Mouse (Mus musculus) heart, postnatal 4 days (tissue): ENCODE data around the gene Dcxr. TPM values are rescaled to one million over a fixed set of nuclear protein-coding genes. Genes with fewer than 3 reads are reported as not detected.
A peak's percentile ranks its signal among the peaks of the same experiment; 100 is the strongest.

Source experiments
- DNase-seq: peaks from one replicate; pipeline ENCODE4 v3.0.0; 2021
- total RNA-seq, 2 experiments: library from RNA; stranded (reverse); gene quantifications; 2 replicates each; pipeline ENCODE4 v1.2.3; 2021

The Dcxr gene
- total RNA-seq, 2 experiments from 2014 or later, result 3.6 to 4.5 TPM

GRCm38 (mm10) chr11:120729432-120730050 is 2.5 kb upstream of the Dcxr start:
- peak; percentile 37 for DNase-seq

DNA sequence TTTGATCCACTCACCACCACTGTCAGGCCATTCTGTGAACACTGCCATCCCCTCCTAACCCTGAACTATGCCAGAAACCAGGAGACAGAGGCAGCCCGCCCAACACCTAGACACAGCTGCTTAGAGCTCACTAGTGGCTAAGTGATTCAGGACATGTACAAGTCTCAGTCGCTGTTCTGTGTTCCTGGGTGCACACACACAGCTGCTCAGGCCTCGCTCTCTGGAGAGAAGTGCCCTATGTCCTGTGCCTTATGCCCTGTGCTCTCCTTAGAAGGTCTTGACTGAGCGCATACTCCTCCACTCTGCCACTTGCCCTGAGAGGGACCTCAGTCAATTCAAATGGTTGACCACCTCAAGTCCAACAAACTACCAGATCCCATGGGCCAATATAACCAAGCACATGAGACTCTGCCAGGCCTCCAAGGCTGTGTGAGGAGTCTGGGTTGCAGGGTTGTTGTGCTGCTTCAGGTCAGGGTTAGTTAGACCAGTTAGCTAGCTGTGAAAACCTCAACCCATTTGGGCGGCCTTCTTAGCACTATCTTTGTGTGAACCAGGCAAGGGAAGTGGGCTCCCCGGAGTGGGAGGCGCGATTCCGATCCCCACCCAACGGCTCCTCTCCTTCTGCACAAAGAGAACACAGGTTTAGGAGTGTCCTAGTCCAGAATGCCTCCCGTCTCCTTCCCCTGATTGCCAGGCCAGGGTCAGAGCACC is 1.6 kb upstream of the Dcxr start:
- DNase-seq, result no peak

DNA sequence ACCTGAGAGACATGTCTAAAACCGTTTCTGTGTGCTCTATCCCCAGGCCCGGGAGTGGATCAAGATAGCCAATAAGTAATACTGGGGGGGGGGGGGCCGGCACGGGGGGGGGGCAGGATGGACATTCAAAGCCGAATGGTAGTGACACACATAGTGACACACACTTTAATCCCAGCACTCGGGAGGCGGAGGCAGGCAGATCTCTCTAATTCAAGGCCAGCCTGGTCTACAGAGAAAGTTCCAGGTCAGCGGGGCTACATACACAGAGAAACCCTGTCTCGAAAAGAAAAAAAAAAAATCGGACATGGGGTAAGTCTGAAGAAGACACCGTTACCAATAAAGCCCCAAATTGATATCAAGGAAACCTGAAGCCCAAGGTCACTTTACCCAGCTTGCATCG is 483 bp upstream of the Dcxr start:
- DNase-seq, result no peak

GRCm38 (mm10) chr11:120726243-120727168 is 575 bp downstream of the Dcxr start:
- DNase-seq, result no peak

- DNase-seq, result no peak
Observed at GRCm38 (mm10) chr11:120723509-120723908, 3.6 kb downstream of the Dcxr start.

GRCm38 (mm10) chr11:120722761-120723382 is 4.2 kb downstream of the Dcxr start:
- DNase-seq, result no peak

GRCm38 (mm10) chr11:120722067-120722630 is 4.9 kb downstream of the Dcxr start:
- no peak for DNase-seq

DNA sequence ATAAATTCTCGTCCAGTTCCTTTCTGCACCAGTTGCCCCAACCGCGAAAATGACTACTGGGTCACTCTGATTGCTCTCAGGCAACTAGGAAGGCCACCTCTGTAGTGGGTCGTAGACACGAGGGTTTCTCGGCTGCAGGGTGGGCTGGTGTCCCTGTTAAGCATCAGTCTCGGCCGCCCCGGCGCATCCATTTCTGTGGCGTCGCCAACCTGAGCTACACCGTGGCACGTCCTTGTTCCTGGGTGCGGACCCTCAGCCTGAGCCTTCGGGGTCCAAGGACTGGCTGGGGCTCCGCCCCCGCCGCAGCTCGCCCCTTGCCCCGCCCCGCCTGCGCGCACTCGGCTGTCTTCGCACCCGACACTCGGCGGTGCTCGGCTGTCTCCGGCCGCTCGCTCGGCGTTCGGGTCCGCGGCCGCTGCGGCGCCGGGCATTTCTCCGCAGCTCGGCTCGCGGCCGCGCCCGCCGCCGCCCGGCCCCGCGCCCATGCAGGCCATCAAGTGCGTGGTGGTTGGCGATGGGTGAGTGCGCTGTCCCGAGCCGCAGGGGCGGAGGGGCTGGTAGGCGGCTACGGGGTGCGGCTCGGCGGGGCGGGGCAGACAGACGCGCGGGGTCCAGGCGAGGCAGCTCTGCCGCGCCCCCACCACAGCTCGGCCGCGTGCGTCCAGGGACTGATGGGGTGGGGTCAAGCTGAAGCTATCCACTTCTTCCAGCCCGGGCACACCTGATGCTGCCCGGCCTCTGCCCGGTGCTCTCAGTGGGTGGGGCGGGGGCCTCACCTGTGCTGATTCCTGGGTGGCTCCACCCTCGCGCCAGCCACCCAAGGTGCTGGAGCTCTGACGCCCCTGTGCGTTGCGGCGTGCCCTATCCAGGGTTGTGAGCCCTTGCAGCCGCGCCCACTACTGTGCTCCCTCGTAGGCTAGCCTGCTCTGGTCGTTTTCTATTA is 5.7 kb downstream of the Dcxr start, which contains the start of gene Rac3:
TSS of gene Rac3 (plus strand) at position 347 of the 943 bp plus-strand sequence.
- peak; percentile 71 for DNase-seq

DNA sequence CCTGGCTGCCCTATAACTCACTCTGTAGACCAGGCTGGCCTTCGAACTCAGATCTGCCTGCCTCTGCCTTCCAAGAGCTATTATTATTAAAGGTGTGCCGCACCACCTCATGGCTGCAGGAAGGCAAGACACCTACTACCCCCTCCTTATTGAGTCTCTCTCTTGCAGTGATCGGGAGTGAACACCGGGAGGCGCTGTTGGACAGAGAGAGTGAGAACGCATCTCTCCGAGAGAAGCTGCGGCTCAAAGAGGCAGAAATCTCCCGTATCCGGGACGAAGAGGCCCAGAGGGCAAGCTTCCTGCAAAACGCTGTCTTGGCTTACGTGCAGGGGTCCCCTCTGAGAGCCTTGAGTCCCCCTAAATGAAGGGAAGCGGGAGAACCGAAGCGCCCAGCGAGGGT is 6.6 kb downstream of the Dcxr start:
- peak; percentile 96 for DNase-seq

- no peak for DNase-seq
Observed at GRCm38 (mm10) chr11:120719841-120720376, 7.2 kb downstream of the Dcxr start.

DNA sequence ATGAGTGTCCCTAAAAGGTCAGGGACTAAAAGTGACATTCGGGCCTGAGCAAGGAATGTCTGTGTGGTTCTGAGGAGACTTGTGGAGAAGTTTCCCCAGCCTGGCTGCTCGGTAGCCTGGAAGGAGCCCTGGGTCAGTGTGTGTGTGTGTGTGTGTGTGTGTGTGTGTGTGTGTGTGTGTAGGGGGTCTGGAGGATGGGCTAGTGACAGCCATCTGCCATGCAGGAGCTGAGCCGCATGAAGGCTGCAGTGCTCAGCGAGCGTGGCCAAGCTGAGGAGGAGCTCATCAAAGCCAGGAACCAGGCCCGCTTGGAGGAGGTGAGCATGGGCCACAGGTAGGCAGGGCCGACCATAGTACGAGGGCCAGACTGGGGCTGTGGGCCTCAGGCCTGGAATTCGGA is 7.8 kb downstream of the Dcxr start:
- no peak for DNase-seq

DNA sequence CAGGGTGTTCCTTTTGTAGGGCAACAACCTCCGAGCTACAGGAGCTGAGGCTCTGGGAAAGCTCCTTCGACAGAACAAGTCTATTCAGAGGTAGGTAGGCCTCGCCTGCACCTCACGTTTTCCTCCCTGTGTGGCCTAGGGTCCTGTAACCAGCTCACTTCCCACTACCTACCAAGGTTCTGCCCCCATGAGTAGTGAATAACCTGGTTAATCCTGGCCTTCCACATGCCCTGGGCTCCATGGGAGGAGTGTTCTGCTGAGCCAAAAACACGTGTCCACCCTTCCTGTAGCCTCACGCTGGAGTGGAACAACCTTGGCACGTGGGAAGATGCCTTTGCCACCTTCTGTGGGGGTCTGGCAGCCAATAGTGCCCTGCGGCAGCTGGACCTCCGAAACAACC is 11.9 kb downstream of the Dcxr start:
- DNase-seq, result no peak

GRCm38 (mm10) chr11:120714546-120714945 is 12.5 kb downstream of the Dcxr start:
- no peak for DNase-seq

DNA sequence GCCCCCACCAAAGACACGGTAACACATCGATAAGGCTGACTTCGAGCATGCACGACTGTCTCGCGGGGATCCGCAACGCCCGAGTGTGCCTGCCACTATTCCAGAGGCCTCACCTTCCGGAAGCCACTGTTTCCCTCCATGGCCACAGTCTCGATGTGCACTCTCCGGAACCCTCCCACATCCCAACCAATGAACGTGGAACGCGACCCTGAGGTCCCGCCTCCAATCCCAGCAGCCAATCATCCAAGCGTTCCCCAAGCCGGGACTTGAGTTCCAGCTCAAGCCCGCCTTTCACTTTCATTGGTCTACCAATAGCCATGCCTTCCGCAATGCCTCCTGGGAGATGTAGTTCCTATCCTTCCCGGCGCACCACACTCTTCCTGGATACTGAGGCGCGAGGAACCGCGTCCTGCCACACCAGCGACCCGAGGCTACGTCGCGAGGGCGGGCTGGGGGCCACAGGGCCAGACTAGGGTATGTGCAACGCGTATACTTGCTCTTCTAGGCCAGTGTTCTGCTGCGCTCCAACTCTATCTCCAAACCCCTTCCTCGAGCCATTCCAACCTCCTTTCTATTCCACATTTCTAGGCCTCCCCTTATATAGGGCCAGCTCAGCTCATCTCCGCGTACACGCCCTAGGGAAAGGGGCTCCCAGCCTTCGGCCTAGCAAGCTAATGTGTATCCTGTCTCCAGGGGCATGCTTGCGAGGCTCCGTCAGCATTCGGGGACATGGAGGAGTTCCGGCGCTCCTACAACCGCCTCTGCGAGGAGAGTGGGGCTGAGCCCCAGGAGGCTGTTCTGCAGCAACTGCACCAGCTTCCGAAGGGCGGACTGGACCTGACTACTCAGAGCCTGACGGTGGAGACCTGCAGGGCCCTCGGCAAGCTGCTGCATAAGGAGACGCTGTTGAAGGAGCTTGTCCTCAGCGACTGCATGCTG is 13.2 kb downstream of the Dcxr start, which contains the start of the genes Cenpx and Lrrc45:
TSS of gene Cenpx (minus strand) at position 159 of the 939 bp plus-strand sequence.
TSS of gene Lrrc45 (plus strand) at position 346 of the 939 bp plus-strand sequence.
- peak; percentile 97 for DNase-seq

DNA sequence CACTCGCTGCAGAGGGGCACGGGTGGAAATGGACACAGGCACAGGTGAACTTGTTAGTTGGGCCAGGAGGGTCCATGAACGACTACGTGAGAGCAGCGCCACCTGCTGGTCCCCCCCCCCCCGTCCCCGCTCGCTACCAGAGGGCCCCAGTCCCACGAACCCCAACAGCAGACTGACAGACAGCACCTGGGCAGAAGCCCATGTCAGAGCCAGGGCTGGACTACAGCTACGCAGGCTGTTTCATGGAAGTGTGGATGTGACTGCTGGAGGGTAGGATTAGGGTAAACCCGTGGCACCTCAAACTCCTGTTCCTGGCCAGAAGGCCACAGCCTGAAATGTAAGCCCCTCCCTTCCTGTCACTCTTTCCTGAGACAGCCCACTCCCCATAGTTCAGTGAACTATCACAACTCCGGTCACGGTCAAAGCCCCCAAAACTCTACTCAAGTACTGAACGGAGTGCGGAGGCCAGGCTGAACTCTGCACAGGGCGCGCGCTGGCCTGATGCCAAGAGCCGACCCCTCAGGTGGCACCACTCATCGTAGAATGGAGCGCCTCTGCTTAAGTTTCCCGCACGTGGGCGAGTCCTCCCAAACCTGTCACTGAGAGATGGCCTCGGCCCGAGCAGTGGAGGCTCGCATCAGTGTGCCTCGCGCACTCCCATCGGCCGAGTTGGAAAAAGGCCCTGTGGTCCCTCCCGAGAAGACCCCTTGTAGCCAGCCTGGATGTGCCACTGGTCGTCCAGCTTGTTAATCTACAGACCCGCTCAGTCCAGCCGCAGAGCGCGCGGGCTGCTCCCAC is 14.1 kb downstream of the Dcxr start:
- peak; percentile 71 for DNase-seq

DNA sequence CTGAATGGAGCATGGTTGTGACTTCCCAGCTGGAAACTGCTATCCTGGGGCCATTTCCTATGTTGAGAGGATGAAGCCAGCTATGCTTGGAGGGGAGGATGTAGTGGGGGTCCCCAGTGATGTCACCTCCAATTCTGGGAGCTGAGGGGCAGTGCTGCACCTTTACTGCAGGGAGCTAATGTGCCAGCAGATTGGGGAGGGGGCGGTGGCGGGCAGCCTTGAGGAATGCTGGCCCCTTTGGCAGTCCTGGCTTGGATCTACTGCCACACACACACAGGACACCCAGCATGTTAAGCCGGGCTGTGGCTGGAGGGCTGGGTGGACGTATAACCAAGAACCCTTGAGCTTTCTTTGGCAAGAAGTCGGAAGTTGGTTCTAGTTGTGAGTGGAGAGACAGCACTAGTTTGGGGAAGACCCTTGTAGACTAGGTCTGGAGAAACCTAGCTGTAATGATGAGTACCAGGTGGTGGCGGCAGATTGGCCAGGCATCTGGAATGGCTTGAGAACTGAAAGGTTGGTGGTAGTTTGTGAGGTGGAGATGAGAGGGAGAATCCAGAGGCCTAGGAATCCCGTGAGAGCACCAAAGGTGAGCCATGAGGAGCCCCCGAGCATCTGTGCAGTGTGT is 15.0 kb downstream of the Dcxr start:
- DNase-seq, result no peak

DNA sequence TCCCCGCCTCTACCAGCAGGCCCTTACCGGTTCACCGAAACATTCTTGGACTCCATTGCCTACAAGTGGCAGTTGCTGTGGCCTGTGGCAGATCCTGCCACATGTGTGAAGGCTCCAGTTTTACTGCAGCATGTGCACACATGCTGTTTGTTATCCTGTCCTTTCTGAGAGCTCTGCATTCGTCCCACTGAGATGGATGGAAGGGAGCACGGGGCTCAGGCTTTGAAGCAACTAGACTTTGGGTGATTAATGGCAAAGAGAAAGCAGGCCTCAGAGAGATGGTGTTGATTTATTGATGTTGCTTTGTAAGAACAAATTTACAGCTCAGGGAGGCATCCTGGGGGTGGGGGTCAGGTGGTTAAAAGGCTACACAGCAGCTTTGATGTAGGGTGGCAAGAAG is 16.4 kb downstream of the Dcxr start:
- no peak for DNase-seq

DNA sequence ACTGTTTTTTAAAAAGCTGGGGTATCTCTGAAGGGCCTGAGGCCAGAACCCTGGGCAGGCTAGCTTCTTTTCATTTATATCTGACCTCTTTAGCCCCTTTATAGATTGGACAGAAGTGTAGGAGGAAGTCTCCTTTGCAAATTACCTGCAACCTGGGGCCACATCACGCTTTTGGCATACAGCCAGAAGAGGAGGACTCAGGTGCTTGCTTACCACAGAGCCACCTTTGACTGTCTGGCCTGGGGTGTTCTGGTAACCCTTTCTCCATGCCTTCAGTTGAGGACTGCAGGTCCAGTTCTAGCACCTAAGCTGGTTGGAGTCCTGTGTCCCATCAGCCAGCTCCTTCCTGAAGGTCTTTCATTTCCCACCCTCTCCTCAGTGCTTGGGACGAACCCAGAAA is 17.5 kb downstream of the Dcxr start:
- DNase-seq, result no peak
